Mouse (Mus musculus) T-helper 2 cell (primary cell): ENCODE results near the gene Mtch1.

Experiments
- in situ Hi-C: fragments of 300-600 bp; cut with MboI, MseI; formaldehyde crosslinking; loops from one replicate; pipeline ENCODE4 v1.15.1; 2025; ENCODE audit warnings: high pct_unique_total_duplicates

Gene Mtch1

DNA sequence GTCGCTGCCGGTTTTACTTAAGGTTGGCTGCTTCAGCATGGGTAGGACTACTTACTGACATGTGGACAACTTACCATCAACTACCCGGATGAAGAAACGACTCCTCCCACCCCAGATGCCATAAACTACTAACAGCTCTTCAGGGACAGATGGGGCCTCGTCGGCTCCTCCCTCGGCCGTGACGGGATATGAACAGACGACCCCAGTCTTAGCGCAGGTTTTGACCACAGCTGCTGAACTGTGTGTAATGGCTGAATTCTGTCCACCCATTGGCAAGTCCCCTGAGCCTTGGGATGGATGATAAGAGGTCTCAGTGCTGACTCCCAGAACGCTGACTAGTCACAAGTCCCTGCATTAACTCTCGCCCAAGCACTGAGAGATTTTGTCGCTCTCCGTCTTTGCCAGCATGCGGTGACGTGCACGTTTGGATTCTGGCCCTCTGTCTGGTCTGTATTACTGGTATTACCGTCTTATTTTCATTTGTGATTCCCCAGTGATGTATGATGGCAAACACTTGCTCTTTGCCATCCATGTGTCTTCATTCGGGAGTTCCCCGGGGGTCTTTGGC, 37.6 kb downstream of the Mtch1 start:
- in situ Hi-C loops = no loop called here

GRCm38 (mm10) chr17:29305871-29306270, 41.9 kb downstream of the Mtch1 start:
- in situ Hi-C loops = no loop called here

DNA sequence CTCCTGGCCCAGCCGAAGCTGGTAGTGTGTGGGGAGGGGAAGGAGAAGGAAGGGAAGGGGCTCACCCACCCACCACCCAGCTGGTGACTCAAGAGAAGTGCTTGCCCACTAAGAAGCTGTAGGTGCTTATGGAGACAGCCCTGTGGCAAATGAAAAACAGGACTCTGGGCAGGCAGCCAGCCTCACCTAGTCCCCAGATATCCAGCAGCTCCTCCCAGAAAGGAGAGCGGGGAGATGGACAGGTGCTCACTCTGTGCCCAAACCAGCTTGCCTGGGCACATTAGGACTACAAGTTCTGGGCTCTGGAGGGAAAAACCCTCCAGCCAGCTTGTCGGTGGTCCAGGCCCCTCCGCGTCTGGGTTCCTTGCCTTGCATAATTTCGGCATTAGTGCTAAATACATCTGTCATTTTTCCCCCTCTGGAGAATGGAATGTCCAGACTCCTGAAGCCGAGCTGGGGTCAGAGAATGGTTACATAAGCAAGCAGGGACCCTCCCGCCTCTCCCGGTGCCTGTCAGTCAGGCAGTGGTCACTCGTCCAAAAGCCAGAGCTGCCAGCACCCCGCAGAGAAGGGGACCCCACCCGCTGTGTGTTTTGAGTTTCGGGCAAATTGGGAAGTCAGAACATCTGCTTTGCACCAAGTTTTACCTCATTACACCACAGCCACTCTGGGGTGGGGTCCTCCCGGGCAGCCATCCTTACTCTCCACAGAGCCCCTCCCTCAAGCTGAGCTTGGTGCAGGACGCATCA, 42.5 kb downstream of the Mtch1 start:
- in situ Hi-C loops = no loop called here

DNA sequence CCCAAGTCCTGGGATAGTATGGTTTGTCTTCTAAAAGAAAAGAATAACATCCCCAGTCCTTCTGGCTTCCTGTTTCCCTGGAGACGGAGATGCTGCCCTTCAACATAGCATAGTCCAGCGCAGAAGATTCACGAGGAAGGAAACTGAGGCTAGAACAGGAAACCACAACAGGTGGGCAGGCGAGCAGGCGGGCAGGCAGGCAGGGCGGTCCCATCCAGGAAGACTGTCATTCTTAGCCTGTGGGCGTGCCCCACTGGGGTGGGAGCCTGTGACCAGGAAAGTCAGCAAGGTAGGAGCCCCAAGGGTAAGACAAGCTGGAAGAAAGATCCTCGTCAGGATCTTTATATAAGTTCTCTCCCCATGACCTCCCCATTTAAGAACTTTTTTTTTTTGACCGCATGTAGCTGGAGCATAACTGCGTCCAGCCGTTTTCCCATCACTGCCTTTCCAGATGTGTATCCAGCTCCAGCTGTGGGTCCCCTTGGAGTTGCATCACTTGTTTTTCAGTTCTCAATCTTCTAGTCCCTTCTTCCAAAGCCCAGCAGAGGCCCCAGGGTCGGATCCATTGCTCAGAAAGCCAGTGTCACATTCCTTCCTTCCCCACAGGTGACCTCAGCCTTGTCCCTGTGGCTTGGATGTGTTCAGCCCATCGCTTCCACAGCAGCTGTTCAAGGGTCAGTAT, 43.2 kb downstream of the Mtch1 start:
- in situ Hi-C loops = no loop called here

- in situ Hi-C loops = no loop called here
Observed at GRCm38 (mm10) chr17:29303856-29304255, 43.9 kb downstream of the Mtch1 start.

DNA sequence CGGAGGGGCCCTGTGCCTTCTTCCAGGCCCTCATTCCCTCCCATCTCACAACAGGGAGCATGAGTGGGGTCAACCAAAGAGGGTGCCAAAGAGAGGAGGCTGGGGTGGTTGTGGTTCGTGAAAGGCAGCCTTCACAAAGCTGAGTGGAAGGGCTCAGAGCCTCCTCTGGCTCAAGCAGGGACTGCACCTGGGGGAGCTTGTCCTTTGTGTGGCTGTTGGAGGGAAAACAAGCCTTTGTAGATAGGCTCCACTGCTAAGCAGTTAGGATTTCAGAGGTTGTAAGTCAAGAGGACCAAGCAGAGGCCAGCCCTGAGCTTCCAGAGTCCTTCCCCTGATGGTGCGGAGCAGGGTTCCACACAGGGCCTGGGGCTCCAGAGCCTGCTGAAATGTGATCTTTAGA, 44.6 kb downstream of the Mtch1 start:
- in situ Hi-C loops = no loop called here

DNA sequence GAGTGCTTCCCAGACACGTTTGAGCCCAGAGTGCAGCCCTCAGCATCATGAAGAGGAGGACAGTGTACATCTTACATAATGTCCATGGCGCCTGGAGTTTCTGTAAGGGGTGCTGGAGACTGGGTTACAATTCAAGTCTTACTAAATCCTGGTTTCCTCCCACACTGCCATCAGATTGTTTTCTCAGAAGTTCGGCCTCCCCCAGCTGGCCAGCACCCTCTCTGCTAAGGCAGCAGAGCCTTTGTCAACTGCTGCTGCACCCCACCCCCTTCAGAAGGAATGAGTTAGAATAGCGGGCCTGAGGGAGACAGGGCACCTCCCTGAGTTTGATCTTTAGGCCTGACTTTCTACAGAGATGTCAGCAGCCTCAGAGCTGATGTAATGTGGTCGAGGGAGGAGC, 45.6 kb downstream of the Mtch1 start:
- in situ Hi-C loops = no loop called here

GRCm38 (mm10) chr17:29301421-29301820, 46.3 kb downstream of the Mtch1 start:
- in situ Hi-C loops = no loop called here

- in situ Hi-C loops = no loop called here
Observed at GRCm38 (mm10) chr17:29300926-29301325, 46.8 kb downstream of the Mtch1 start.

DNA sequence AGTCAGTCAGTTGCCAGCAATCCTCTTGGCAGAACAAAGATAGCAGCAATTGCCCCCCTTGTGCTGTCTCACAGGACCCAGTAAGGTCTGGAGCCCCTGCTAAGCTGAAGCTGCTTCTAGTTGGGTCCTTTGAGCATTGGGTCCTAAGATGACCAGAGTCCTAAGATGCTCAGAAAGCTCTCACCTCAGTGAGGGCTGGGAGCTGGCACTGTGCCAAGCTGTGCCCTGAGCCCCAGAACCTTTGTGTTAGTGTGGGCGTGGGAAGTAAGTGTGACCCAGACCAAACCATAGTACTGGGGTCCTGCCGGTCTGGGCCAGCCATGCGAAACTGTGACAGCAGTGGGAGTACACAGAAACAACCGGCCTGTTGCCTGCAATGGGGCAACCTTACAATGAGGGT, 48.5 kb downstream of the Mtch1 start:
- in situ Hi-C loops = no loop called here

- in situ Hi-C loops = no loop called here
Observed at GRCm38 (mm10) chr17:29297813-29298212, 49.9 kb downstream of the Mtch1 start.

GRCm38 (mm10) chr17:29297321-29297720, 50.4 kb downstream of the Mtch1 start:
- in situ Hi-C loops = no loop called here

DNA sequence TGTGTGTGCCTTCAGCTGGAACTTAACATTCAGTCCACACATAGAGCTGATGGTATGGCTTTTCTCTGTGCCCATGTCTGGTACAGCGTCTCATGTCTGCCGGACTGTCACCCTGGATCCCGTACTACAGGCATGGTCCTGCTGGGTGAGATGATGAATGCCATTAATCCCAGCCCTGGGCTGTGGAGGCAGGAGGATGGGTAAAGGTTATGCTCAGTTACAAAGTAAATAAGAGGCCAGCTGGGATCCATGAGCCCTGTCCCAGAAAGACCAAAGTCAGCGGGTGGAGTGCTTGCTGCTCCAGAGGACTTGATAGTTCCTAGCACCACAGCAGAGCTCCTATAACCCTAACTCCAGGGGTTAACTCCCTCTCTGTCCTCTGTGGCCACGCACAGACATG, 51.9 kb downstream of the Mtch1 start:
- in situ Hi-C loops = no loop called here

DNA sequence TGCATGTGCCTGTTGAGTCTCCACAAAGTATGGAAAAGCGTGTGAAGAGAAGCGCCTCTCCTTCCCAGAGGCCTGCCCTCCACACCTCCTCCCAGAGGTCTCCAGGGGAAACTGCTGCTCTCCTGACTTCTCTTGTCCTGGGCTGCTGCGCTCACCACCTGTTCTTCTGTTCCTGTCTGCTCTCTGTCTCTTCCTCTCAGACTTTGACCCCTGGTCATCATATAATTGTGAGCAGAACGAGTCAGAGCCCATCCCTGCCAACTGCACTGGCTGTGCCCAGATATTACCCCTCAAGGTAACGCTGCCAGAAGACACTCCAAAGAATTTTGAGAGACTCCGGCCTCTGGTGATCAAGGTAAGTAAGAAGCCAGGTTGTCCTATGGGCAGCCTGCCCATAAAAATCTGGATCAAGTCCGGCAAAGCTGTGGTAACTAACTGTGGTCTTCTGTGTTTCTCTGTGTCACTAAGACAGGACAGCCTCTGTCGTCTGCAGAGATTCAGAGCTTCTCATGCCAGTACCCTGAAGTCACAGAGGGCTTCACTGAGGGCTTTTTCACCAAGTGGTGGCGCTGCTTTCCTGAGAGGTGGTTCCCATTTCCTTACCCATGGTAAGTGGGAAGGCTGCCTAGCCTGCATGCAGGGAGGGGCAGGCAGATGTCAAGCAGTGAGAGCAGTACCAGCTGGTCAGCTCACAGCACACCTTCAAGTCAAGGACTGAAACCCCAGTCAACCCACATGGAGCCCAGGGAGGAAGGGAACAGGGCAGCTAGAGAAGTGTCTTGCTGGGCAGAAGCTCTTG, 53.7 kb downstream of the Mtch1 start:
- in situ Hi-C loops = no loop called here

GRCm38 (mm10) chr17:29292996-29293395, 54.7 kb downstream of the Mtch1 start:
- in situ Hi-C loops = no loop called here

DNA sequence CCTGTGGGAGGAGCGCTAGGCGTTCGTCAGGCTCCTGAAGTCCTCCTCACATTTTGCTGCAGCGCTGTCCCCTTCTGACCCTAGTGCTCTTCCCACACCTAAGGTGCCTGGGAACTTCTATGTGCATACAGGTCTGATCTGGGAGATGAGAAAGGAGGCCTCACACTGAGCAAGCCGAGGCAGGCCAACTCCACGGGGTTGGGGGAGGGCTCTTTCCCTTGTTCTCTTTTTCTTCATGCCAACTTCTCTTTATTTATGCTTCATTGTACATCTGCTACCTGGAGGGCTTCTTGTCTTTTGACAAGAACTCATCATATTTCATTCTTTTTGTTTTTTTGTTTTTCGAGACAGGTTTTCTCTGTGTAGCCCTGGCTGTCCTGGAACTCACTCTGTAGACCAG, 55.9 kb downstream of the Mtch1 start:
- in situ Hi-C loops = no loop called here

- in situ Hi-C loops = no loop called here
Observed at GRCm38 (mm10) chr17:29282216-29282952, 65.3 kb downstream of the Mtch1 start.
